Mouse (Mus musculus): ENCODE results near the gene Skap1. TPM values are rescaled to one million over a fixed set of nuclear protein-coding genes. Genes with fewer than 3 reads are reported as not detected.

Skap1 gene
- total and polyA plus RNA-seq, 3 experiments: 0.25 to 0.98 TPM; not detected in 1

DNA sequence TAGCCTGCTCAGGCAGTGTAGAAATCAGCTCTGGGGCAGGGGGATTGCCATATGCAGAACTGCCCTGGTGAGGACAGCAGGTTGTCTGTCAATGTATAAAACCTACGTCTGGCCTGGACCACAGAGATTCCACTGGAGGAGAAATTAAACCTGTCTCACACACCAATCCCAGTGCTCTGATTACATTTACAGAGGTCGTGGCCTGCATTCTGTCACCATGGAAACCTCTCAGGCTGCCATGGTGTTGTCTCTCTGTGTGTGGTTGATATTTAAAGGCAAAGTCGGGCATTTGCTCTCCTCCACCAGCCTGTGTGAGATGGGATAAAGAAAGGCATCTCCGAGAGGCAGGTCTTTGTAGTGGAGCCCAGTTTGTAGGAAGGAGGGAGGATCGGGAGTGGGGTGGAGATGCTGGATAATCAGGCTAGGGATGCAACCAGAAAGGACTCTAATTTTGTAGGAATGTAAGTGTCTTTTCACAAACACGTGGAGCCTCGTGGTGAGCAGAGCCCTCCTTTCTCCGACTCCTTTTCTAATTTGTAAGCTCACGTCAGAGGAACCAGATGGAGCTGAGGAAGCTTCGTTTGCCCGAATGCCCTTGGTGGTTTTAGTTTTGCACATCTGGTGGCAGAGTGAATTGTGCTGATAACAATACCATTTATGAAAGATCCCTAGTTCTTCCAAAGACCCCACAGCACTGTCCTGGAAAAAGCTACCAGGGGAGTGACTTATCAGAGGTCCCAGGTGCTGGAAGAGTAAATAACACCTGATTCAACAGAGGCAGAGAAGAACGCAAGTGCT is 7.7 kb upstream of the Skap1 start:
- Histone ChIP-seq H3K36me3 (ENCODE audit: control insufficient read depth, insufficient read depth, low read length) (no peaks in the 10 kb centered on the region), H3K4me1 (ENCODE audit: control insufficient read depth, insufficient read depth, low read length) (no peaks in the 10 kb centered on the region), H3K4me3 (no peak overlapping the region), H3K9ac (ENCODE audit: low read depth, low read length) (no peak overlapping the region), H3K27ac (no peak overlapping the region), H3K27me3 (ENCODE audit: control insufficient read depth, insufficient read depth, low read length) (0 out of 2 replicates have a peak, but pooled peaks cover 5% of the 10 kb centered on the region), H3K79me2 (replicated peaks; ENCODE audit: control insufficient read depth, insufficient read depth, low read length) (no peaks in the 10 kb centered on the region)
- TF ChIP-seq EP300 (IDR thresholded peaks at IDR 0.05; ENCODE audit: insufficient read depth, low read depth, low read length): no peak
- no peak for TF ChIP-seq POLR2A (IDR thresholded peaks at IDR 0.05; ENCODE audit: insufficient read depth, low read depth, low read length)
- no peak for TF ChIP-seq CTCF (IDR thresholded peaks at IDR 0.05)
- intact Hi-C loops (cut with DNase I): no loop called here
- 51% methylated on average over 12 of the region's 12 CpGs for WGBS
- DNase-seq: no peak

DNA sequence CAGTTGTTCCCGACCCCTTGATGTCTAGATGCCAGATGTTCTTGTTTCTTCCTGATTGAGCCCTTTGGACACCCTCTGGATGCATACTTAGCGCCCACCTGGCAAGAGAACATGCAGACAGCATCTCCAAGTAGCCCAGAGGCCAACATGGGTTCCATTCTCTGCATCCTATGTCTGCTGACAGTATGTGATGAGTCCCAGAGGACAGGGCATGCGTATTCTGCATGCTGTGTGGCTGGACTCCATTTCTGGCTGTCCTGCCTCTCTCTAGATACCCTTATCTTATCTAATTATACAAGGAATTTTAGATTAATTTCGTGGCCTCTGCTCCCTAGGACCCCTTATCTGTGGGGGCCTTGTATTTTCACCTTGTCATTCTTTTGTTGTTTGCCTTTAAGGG is 2.6 kb upstream of the Skap1 start:
- Histone ChIP-seq H3K4me1 (ENCODE audit: control insufficient read depth, insufficient read depth, low read length) (no peaks in the 10 kb centered on the region), H3K9ac (ENCODE audit: low read depth, low read length) (no peak overlapping the region), H3K27ac (no peak overlapping the region), H3K79me2 (replicated peaks; ENCODE audit: control insufficient read depth, insufficient read depth, low read length) (no peaks in the 10 kb centered on the region), H3K4me3 (no peak overlapping the region), H3K27me3 (ENCODE audit: control insufficient read depth, insufficient read depth, low read length) (peaks cover 8% of the 10 kb centered on the region), H3K36me3 (ENCODE audit: control insufficient read depth, insufficient read depth, low read length) (no peaks in the 10 kb centered on the region)
- no peak for TF ChIP-seq EP300 (IDR thresholded peaks at IDR 0.05; ENCODE audit: insufficient read depth, low read depth, low read length)
- intact Hi-C loops (cut with DNase I): no loop called here
- no peak for DNase-seq
- WGBS: 29% methylated on average over 4 of the region's 4 CpGs

DNA sequence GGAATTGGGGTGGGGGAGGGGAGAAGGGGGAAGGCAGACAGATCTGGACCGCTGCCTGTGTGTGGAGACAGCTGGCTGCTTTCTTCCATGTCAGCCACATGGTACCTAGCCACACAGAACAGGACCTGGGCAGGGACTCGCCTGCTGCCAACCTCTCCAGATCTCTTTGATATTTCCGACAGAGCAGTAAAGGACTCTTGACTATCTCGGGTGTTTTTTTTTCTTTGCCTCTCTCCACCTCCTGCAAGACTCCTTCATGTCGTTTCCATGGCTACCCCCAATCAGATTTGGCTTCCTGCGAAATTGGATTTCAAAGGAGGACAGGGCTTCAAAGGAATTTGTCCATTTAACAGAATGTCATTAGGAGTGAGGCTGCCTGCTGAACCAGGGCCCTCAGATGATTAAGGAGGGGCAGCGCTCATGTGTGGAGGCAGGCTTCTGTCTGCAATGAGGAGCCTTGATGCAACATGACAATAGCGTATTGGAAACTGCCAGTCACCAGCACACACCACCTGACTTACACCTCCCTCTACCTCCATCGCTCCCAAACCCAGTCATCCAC is 2.1 kb upstream of the Skap1 start:
- intact Hi-C loops (cut with DNase I): no loop called here
- Histone ChIP-seq H3K4me1 (ENCODE audit: control insufficient read depth, insufficient read depth, low read length) (no peaks in the 10 kb centered on the region), H3K9ac (ENCODE audit: low read depth, low read length) (no peak overlapping the region), H3K79me2 (replicated peaks; ENCODE audit: control insufficient read depth, insufficient read depth, low read length) (no peaks in the 10 kb centered on the region), H3K4me3 (no peak overlapping the region), H3K27ac (no peak overlapping the region), H3K36me3 (ENCODE audit: control insufficient read depth, insufficient read depth, low read length) (no peaks in the 10 kb centered on the region), H3K27me3 (ENCODE audit: control insufficient read depth, insufficient read depth, low read length) (peaks cover 8% of the 10 kb centered on the region)
- no peak for DNase-seq
- TF ChIP-seq CTCF (IDR thresholded peaks at IDR 0.05) (no peak), POLR2A (IDR thresholded peaks at IDR 0.05; ENCODE audit: insufficient read depth, low read depth, low read length) (no peak), EP300 (IDR thresholded peaks at IDR 0.05; ENCODE audit: insufficient read depth, low read depth, low read length) (no peak)
- WGBS: 16% methylated on average over 9 of the region's 9 CpGs

DNA sequence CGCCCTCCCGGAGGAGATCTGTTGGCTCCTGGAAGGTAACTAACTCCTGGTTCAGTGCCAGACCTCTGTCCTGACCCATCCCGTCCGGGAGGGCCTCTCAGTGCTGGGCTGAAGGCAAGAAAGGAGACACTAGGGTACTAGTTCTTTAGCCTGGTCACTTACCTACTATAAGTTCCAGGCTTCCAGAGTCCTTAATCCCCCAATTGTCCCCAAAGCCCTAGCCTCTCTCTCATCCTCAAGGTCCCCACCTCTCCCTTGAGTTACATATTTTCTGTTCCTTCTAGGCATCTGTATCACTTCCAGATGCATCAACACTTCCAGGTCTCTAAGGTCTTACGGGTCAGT is 295 bp downstream of the Skap1 start:
- 26% methylated on average over 5 of the region's 5 CpGs for WGBS
- intact Hi-C loops (cut with DNase I): no loop called here
- Histone ChIP-seq H3K79me2 (replicated peaks; ENCODE audit: control insufficient read depth, insufficient read depth, low read length) (no peaks in the 10 kb centered on the region), H3K4me1 (ENCODE audit: control insufficient read depth, insufficient read depth, low read length) (no peaks in the 10 kb centered on the region), H3K27ac (no peak overlapping the region), H3K27me3 (ENCODE audit: control insufficient read depth, insufficient read depth, low read length) (peaks cover 8% of the 10 kb centered on the region), H3K9ac (ENCODE audit: low read depth, low read length) (no peak overlapping the region), H3K4me3 (no peak overlapping the region), H3K36me3 (ENCODE audit: control insufficient read depth, insufficient read depth, low read length) (no peaks in the 10 kb centered on the region)
- DNase-seq: no peak
- no peak for TF ChIP-seq EP300 (IDR thresholded peaks at IDR 0.05; ENCODE audit: insufficient read depth, low read depth, low read length)
- no peak for TF ChIP-seq POLR2A (IDR thresholded peaks at IDR 0.05; ENCODE audit: insufficient read depth, low read depth, low read length)
- no peak for TF ChIP-seq CTCF (IDR thresholded peaks at IDR 0.05)

DNA sequence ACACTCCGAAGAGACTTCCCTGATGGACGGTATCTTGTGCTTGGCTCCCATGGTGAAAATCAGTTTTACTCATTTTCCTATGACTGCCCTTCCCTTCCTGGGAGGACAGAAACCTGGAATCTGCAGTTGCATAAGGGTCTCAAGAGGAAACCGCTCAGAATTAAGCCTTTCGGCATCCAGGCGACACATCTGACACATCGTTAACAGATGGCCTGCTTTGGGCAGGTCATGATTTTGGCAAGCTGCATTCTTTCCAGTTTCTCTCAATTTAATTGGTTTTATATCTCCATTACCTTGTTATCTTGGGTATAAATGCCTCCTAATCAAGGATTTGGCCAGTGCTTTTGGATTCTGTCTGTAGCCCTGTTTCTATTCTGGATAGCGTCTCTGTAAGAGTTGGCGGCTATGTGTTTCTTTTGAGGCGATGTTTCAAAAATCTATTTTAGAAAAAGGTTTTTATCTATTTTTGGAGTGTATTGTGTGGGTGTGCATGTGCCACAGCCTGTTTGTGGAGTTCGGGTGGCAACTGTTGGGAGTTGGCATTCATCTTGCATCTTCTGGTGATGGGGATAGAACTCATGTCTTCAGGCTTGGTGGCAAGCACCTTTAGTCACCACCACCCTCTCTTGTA is 1.1 kb downstream of the Skap1 start:
- WGBS: 70% methylated on average over 10 of the region's 10 CpGs
- Histone ChIP-seq H3K4me3 (no peak overlapping the region), H3K4me1 (ENCODE audit: control insufficient read depth, insufficient read depth, low read length) (no peaks in the 10 kb centered on the region)

DNA sequence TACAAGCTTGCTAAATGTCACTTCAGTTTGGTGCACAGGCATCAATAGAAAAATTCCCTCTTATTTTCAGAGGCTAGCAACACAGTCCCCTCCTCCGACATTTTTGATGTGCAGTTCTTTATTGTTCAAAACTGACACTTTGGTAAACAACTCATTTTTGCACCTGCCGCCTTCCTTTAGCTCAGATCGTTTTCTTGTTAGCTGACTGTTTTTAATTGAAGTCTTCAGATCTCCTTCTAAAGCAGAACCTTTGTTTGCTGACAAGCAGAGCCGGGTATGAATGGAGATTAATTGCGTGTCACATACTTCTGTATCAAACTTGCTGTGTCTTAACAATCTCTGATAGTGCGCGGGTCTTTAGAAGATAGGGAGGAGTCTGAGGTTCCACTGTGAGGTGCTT is 2.0 kb downstream of the Skap1 start:
- 50% methylated on average over 7 of the region's 7 CpGs for WGBS
- intact Hi-C loops (cut with DNase I): no loop called here
- H3K27ac ChIP-seq: no peak overlapping the region
- H3K36me3 ChIP-seq (ENCODE audit: control insufficient read depth, insufficient read depth, low read length): no peaks in the 10 kb centered on the region
- TF ChIP-seq CTCF (IDR thresholded peaks at IDR 0.05) (no peak), EP300 (IDR thresholded peaks at IDR 0.05; ENCODE audit: insufficient read depth, low read depth, low read length) (no peak), POLR2A (IDR thresholded peaks at IDR 0.05; ENCODE audit: insufficient read depth, low read depth, low read length) (no peak)
- peaks cover 8% of the 10 kb centered on the region for H3K27me3 ChIP-seq (ENCODE audit: control insufficient read depth, insufficient read depth, low read length)
- H3K9ac ChIP-seq (ENCODE audit: low read depth, low read length): no peak overlapping the region
- H3K79me2 ChIP-seq (replicated peaks; ENCODE audit: control insufficient read depth, insufficient read depth, low read length): no peaks in the 10 kb centered on the region
- H3K4me3 ChIP-seq: no peak overlapping the region
- H3K4me1 ChIP-seq (ENCODE audit: control insufficient read depth, insufficient read depth, low read length): no peaks in the 10 kb centered on the region
- DNase-seq: no peak

More for the DNA sequence above, 1.1 kb downstream of the Skap1 start:
- intact Hi-C loops (cut with DNase I): no loop called here
- Histone ChIP-seq H3K9ac (ENCODE audit: low read depth, low read length) (no peak overlapping the region), H3K27me3 (ENCODE audit: control insufficient read depth, insufficient read depth, low read length) (peaks cover 8% of the 10 kb centered on the region), H3K79me2 (replicated peaks; ENCODE audit: control insufficient read depth, insufficient read depth, low read length) (no peaks in the 10 kb centered on the region), H3K36me3 (ENCODE audit: control insufficient read depth, insufficient read depth, low read length) (no peaks in the 10 kb centered on the region), H3K27ac (no peak overlapping the region)
- no peak for DNase-seq
- no peak for TF ChIP-seq POLR2A (IDR thresholded peaks at IDR 0.05; ENCODE audit: insufficient read depth, low read depth, low read length)
- TF ChIP-seq CTCF (IDR thresholded peaks at IDR 0.05): no peak
- no peak for TF ChIP-seq EP300 (IDR thresholded peaks at IDR 0.05; ENCODE audit: insufficient read depth, low read depth, low read length)
